Mouse (Mus musculus) heart, adult 2 months (tissue): ENCODE measurements around the gene Tmem169. TPM values are rescaled to one million over a fixed set of nuclear protein-coding genes. Genes with fewer than 3 reads are reported as not detected.
"Not testable (repeated sequence)": the region's sequence is repeated elsewhere in the genome, so short reads cannot be mapped to it uniquely, and the experiment has no call there.

Experiments
- DNase-seq, 2 experiments: peaks; one replicate each; pipeline ENCODE4 v3.0.0; 2021
- H3K27ac ChIP-seq: fragments of 200-600 bp; 2 replicates; pipeline ENCODE4 v1.8.1; 2022
- H3K27me3 ChIP-seq: fragments of 200-500 bp; 2 replicates; pipeline ENCODE4 v1.6.1; 2012; ENCODE audit warnings: mild to moderate bottlenecking, low read length, inconsistent platforms, mixed read lengths; ENCODE audit not compliant: control insufficient read depth, insufficient read depth
- H3K36me3 ChIP-seq: fragments of 200-500 bp; 2 replicates; pipeline ENCODE4 v1.6.1; 2012; ENCODE audit warnings: low read length, inconsistent platforms; ENCODE audit not compliant: control insufficient read depth, insufficient read depth
- H3K4me1 ChIP-seq: fragments of 200-500 bp; 2 replicates; pipeline ENCODE4 v1.6.1; 2011; ENCODE audit warnings: low read length; ENCODE audit not compliant: control insufficient read depth, insufficient read depth
- H3K4me3 ChIP-seq: fragments of 200-600 bp; 2 replicates; pipeline ENCODE4 v1.8.1; 2022
- H3K79me2 ChIP-seq: fragments of 200-500 bp; replicated peaks from 2 replicates; pipeline ENCODE4 v1.6.1; 2012; ENCODE audit warnings: mild to moderate bottlenecking, inconsistent platforms, low read length, moderate library complexity, mixed read lengths; ENCODE audit not compliant: control insufficient read depth, insufficient read depth
- H3K9ac ChIP-seq: fragments of 200-500 bp; 2 replicates; pipeline ENCODE4 v1.6.1; 2012; ENCODE audit warnings: low read depth, mild to moderate bottlenecking, control low read depth, inconsistent platforms, low read length, mixed read lengths
- CTCF ChIP-seq: fragments of 200-600 bp; IDR thresholded peaks from 2 replicates; pipeline ENCODE4 v1.8.1; 2022; ENCODE audit warnings: antibody characterized with exemption, mild to moderate bottlenecking, moderate library complexity
- EP300 ChIP-seq: fragments of 200-500 bp; IDR thresholded peaks from 2 replicates; pipeline ENCODE4 v1.6.1; 2011; ENCODE audit warnings: low read depth, low read length, control low read depth; ENCODE audit not compliant: insufficient read depth
- POLR2A ChIP-seq: fragments of 200-500 bp; IDR thresholded peaks from 2 replicates; pipeline ENCODE4 v1.6.1; 2011; ENCODE audit warnings: mild to moderate bottlenecking, low read depth, low read length, control low read depth; ENCODE audit not compliant: insufficient read depth
- WGBS: fragments of 180-500 bp; shearing (Covaris S2); methylation state at CpG from one replicate; pipeline ENCODE4 v1.1.7; 2018; 5-methylcytosine and 5-hydroxymethylcytosine counted together
- intact Hi-C: fragments of 180-260 bp; cut with DNase I; formaldehyde crosslinking; loops from one replicate; pipeline ENCODE4 v1.15.1; 2025
- long read RNA-seq: library from polyadenylated mRNA; stranded (forward); transcript quantifications from one replicate; pipeline ENCODE4 v2.0.0, GENCODE M21; 2021
- polyA plus RNA-seq: library from polyadenylated mRNA; depleted of rRNA; stranded (reverse); fragments of >200 nt; gene quantifications from 2 replicates; pipeline ENCODE4 v1.2.3, GENCODE M21; 2012; rRNA removed
- total RNA-seq, 2 experiments: library from RNA; stranded (reverse); gene quantifications; 2 replicates each; pipeline ENCODE4 v1.2.3; 2021

The Tmem169 gene
- total RNA-seq (under 1 TPM in 1 of 2 experiments, not detected in 1; 0.16 TPM), polyA plus RNA-seq (0.04 and 0.06 TPM in 2 replicates)
- long read RNA-seq, result 0 reads

- Histone ChIP-seq H3K4me3 (peak within 1 kb of the TSS; percentile 69), H3K27me3 (no peaks in the 10 kb centered on the region), H3K9ac (peak within 1 kb of the TSS; percentile 81), H3K36me3 (no peaks in the 10 kb centered on the region), H3K4me1 (peaks cover 2% of the 10 kb centered on the region; the same call in 1 of the 2 replicates), H3K79me2 (no peaks in the 10 kb centered on the region), H3K27ac (peak within 1 kb of the TSS; percentile 50)
- peak; percentile 94 to 97 for DNase-seq
- under 1% methylated on average over 30 of the region's 30 CpGs for WGBS
- intact Hi-C loops, result no loop called here
- peak; percentile 75 for TF ChIP-seq POLR2A
- peak; percentile 62 for TF ChIP-seq CTCF
- TF ChIP-seq EP300, result no peak
Observed at GRCm38 (mm10) chr1:72283992-72284485, at the start of gene Tmem169, which contains the start of gene Pecr. TSS of gene Tmem169 (plus strand) at chr1:72284369. TSS of gene Pecr (minus strand) at chr1:72284314.

- H3K36me3 ChIP-seq, H3K4me1 ChIP-seq, H3K79me2 ChIP-seq, H3K27me3 ChIP-seq: not testable (repeated sequence)
- peak; percentile 83 to 88 for DNase-seq
- peak overlapping the region; percentile 80 for H3K27ac ChIP-seq
- TF ChIP-seq POLR2A, result peak; percentile 76
- peak; percentile 13; the same call in 1 of the 2 replicates for TF ChIP-seq CTCF
- intact Hi-C loops, result loop anchor here (5.0 kb wide), 1 partner anchor 71 kb away; the partner anchor contains the start of gene Xrcc5
- H3K4me3 ChIP-seq, result peak overlapping the region; percentile 57
- peak overlapping the region; percentile 77 for H3K9ac ChIP-seq
- WGBS, result under 1% methylated on average over 37 of the region's 50 CpGs
Observed at GRCm38 (mm10) chr1:72236363-72237006, 47.7 kb upstream of the Tmem169 start.

- Histone ChIP-seq H3K27ac (no peak overlapping the region; the same call in 1 of the 2 replicates), H3K4me1 (no peaks in the 10 kb centered on the region), H3K27me3 (no peaks in the 10 kb centered on the region), H3K4me3 (no peak overlapping the region), H3K9ac (no peak overlapping the region), H3K36me3 (no peaks in the 10 kb centered on the region), H3K79me2 (no peaks in the 10 kb centered on the region)
- no peak for DNase-seq
- WGBS, result 8% methylated on average over 13 of the region's 13 CpGs
- TF ChIP-seq POLR2A (no peak), CTCF (no peak), EP300 (no peak)
- intact Hi-C loops, result loop anchor here (5.0 kb wide), 1 partner anchor 70 kb away; the partner anchor contains the start of gene Xrcc5
Observed at GRCm38 (mm10) chr1:72237007-72237775, 47.0 kb upstream of the Tmem169 start.

- no peak for DNase-seq
- TF ChIP-seq CTCF, result no peak
- no peak for TF ChIP-seq EP300
- TF ChIP-seq POLR2A, result no peak
- 79% methylated on average over 10 of the region's 10 CpGs for WGBS
- no peak overlapping the region for H3K27ac ChIP-seq
- intact Hi-C loops, result loop anchor here (5.0 kb wide), 1 partner anchor 69 kb away; the partner anchor contains the start of gene Xrcc5
- H3K4me3 ChIP-seq, result no peak overlapping the region
- H3K9ac ChIP-seq, result no peak overlapping the region
- no peaks in the 10 kb centered on the region for H3K4me1 ChIP-seq
- no peaks in the 10 kb centered on the region for H3K27me3 ChIP-seq
- H3K79me2 ChIP-seq, result no peaks in the 10 kb centered on the region
- H3K36me3 ChIP-seq, result no peaks in the 10 kb centered on the region
Observed at GRCm38 (mm10) chr1:72238016-72238580, 46.1 kb upstream of the Tmem169 start.

GRCm38 (mm10) chr1:72239113-72239512 lies 45.1 kb upstream of the Tmem169 start:
- H3K4me3 ChIP-seq, H3K27ac ChIP-seq, H3K79me2 ChIP-seq, H3K9ac ChIP-seq, H3K27me3 ChIP-seq, H3K4me1 ChIP-seq, DNase-seq, H3K36me3 ChIP-seq: not testable (repeated sequence)
- WGBS, result 86% methylated on average over 3 of the region's 3 CpGs
- intact Hi-C loops, result loop anchor here (5.0 kb wide), 1 partner anchor 68 kb away; the partner anchor contains the start of gene Xrcc5
